Mouse (Mus musculus): ENCODE results near the gene A030005K14Rik. TPM values are rescaled to one million over a fixed set of nuclear protein-coding genes. Genes with fewer than 3 reads are reported as not detected.

A030005K14Rik gene
- polyA plus RNA-seq, 1 experiment from 2014 or later, result not detected

- DNase-seq (ENCODE audit: low spot score), result no peak
Observed at GRCm38 (mm10) chr1:83036892-83037667, 22.1 kb downstream of the A030005K14Rik start.

GRCm38 (mm10) chr1:83034509-83034908, 24.7 kb downstream of the A030005K14Rik start:
- no peak for DNase-seq (ENCODE audit: low spot score)

GRCm38 (mm10) chr1:83032508-83032907, 26.7 kb downstream of the A030005K14Rik start:
- no peak for DNase-seq (ENCODE audit: low spot score)

GRCm38 (mm10) chr1:83031950-83032349, 27.2 kb downstream of the A030005K14Rik start:
- DNase-seq (ENCODE audit: low spot score), result no peak

GRCm38 (mm10) chr1:83016556-83016955, 42.6 kb downstream of the A030005K14Rik start:
- DNase-seq (ENCODE audit: low spot score), result no peak

- DNase-seq (ENCODE audit: low spot score), result no peak
Observed at GRCm38 (mm10) chr1:83015329-83015879, 43.8 kb downstream of the A030005K14Rik start.

GRCm38 (mm10) chr1:83014477-83014876, 44.7 kb downstream of the A030005K14Rik start:
- no peak for DNase-seq (ENCODE audit: low spot score)

Other genes starting within 250 kb of the A030005K14Rik start
- gene Agfg1, start 219.9 kb downstream of the A030005K14Rik start, polyA plus RNA-seq (2015; fragmentation: Nextera tagmentation; extraction: Ambion mirVana), result 45.2 and 50.4 TPM in 2 replicates
- 0.27 and 0.35 TPM in 2 replicates for gene A030005L19Rik, start 146.1 kb downstream of the A030005K14Rik start, polyA plus RNA-seq (2015; fragmentation: Nextera tagmentation; extraction: Ambion mirVana)
- gene A030014E15Rik, start 134.5 kb downstream of the A030005K14Rik start, polyA plus RNA-seq (2015; fragmentation: Nextera tagmentation; extraction: Ambion mirVana), result not detected in 2 replicates
- not detected in 2 replicates for gene Gm6217, start 128.0 kb downstream of the A030005K14Rik start, polyA plus RNA-seq (2015; fragmentation: Nextera tagmentation; extraction: Ambion mirVana)
- not detected in 2 replicates for gene A030003K21Rik, start 116.0 kb downstream of the A030005K14Rik start, polyA plus RNA-seq (2015; fragmentation: Nextera tagmentation; extraction: Ambion mirVana)
- not detected in 2 replicates for gene Gm7544, start 103.4 kb downstream of the A030005K14Rik start, polyA plus RNA-seq (2015; fragmentation: Nextera tagmentation; extraction: Ambion mirVana)
- gene Gm47955, start 99.1 kb downstream of the A030005K14Rik start, polyA plus RNA-seq (2015; fragmentation: Nextera tagmentation; extraction: Ambion mirVana), result not detected in 2 replicates
- not detected in 2 replicates for gene Gm47959, start 58.8 kb downstream of the A030005K14Rik start, polyA plus RNA-seq (2015; fragmentation: Nextera tagmentation; extraction: Ambion mirVana)
- 0.09 and 0.15 TPM in 2 replicates for gene Slc19a3, start 20.9 kb downstream of the A030005K14Rik start, polyA plus RNA-seq (2015; fragmentation: Nextera tagmentation; extraction: Ambion mirVana)
- gene Krtap28-10, start 16.9 kb downstream of the A030005K14Rik start, polyA plus RNA-seq (2015; fragmentation: Nextera tagmentation; extraction: Ambion mirVana), result not detected in 2 replicates
- not detected in 2 replicates for gene Gm47969, start 14.4 kb downstream of the A030005K14Rik start, polyA plus RNA-seq (2015; fragmentation: Nextera tagmentation; extraction: Ambion mirVana)
- gene Krtap28-13, start 1.6 kb upstream of the A030005K14Rik start, polyA plus RNA-seq (2015; fragmentation: Nextera tagmentation; extraction: Ambion mirVana), result not detected in 2 replicates
- 5.7 and 7.6 TPM in 2 replicates for gene Ccl20, start 57.4 kb upstream of the A030005K14Rik start, polyA plus RNA-seq (2015; fragmentation: Nextera tagmentation; extraction: Ambion mirVana)
- gene Daw1, start 100.4 kb upstream of the A030005K14Rik start, polyA plus RNA-seq (2015; fragmentation: Nextera tagmentation; extraction: Ambion mirVana), result 0.08 TPM in 1 of 2 replicates, not detected in the other

Measured in thymus, postnatal 0 days (tissue).